Mouse (Mus musculus): ENCODE data around the gene Sox5.

Sox5 gene

DNA sequence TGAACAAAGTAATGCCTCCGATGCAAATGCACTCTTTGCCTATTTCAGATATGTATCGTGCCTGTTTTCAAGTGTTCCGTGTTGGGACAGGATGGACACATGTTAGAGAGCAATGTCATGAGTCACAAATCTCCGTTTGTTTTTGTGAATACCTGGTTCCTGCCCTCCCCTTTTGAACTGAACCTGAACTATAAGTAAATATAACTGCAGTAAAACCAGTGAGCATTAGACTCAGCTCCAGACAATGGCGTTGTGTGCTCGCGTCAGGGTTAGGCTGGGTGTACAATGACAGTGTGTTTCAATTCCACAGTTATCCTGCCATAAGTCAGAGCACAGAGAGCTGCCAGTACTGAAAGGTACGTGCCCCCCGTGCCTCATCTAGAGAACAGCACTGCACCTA lies 739.8 kb downstream of the Sox5 start:
- no peak for DNase-seq (ENCODE audit: low spot score)

GRCm38 (mm10) chr6:144041188-144041587 lies 740.6 kb downstream of the Sox5 start:
- no peak for DNase-seq (ENCODE audit: low spot score)

- DNase-seq (ENCODE audit: low spot score), result no peak
Measured at GRCm38 (mm10) chr6:144040349-144040748, 741.4 kb downstream of the Sox5 start.

GRCm38 (mm10) chr6:144039221-144039620 lies 742.6 kb downstream of the Sox5 start:
- no peak for DNase-seq (ENCODE audit: low spot score)

DNA sequence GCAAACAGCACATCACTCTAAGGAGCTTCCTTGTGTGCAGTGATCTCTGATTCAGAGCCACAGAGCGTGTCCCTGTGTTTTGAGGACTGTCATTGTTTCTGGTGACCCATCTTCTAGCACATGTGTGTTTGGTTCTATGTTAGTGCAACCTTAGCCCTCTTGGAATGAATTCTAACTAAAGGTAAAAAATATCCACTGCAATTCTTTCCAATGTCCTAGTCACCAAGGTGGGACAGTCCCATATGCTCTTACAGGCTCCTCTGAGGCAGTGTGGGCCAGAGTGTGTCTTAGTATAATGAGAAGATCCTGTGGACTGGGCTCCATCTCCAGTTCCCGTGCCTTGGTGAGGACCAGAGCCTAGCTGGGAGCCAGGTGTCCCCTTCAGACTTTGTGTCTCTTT lies 748.6 kb downstream of the Sox5 start:
- DNase-seq (ENCODE audit: low spot score), result no peak

GRCm38 (mm10) chr6:144016929-144017328 lies 764.8 kb downstream of the Sox5 start:
- no peak for DNase-seq (ENCODE audit: low spot score)

- DNase-seq (ENCODE audit: low spot score), result no peak
Measured at GRCm38 (mm10) chr6:144011880-144012524, 769.8 kb downstream of the Sox5 start.

DNA sequence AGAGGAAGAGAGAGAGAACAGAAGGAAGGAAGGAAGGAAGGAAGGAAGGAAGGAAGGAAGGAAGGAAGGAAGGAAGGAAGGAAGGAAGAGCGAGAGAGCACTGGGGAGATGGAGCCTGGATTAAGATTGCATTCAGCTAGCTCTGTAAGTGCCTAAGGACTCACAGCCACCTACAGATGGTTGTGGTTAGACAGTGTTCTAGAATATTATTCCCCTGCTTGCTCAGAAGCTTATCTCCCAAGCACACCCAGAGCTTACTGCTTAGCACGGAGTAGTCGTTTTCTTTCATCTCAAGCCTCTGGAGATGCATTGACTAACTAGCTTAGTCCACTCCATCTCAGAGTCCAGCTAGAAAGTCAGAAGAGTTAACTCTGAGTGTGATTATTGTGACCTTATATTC lies 770.8 kb downstream of the Sox5 start:
- DNase-seq (ENCODE audit: low spot score), result no peak

GRCm38 (mm10) chr6:144010285-144010684 lies 771.5 kb downstream of the Sox5 start:
- no peak for DNase-seq (ENCODE audit: low spot score)

- no peak for DNase-seq (ENCODE audit: low spot score)
Measured at GRCm38 (mm10) chr6:144005132-144005531, 776.6 kb downstream of the Sox5 start.

DNA sequence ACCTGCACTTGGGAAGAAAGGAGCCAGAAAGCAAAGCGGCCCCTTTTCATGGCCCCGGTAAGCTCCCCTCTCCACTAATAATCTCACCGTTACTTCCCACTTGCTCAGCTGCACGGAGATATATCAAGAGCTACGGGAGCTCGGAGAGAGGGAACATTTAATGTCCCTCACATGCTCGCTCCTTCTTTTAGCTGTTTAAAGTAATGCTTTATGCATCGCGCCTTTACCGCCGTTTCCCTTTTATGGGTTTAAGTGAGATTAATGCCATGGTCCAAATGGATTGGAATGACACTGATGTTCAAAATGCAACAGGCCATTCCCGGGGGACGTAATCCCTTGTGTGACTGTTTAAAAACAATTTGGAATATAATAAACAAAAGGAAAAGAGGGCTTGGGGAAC lies 783.6 kb downstream of the Sox5 start:
- no peak for DNase-seq (ENCODE audit: low spot score)

DNA sequence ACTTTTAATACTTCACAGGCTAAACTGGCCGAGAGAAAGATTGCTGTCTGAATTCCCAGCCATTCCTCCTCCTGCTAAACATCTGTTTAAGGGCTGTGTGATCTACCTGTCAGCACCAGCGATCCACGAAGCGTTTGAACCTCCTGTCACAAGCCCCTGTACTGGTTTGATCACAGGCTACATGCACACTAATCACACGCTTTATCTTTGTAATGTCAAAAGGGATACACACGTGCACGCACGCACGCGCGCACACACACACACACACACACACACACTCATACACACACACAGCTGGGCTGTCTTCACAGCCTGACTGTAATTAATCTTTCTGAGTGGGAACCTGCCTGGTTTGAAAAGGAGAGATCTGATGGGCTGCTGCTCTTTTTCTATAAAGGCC lies 784.2 kb downstream of the Sox5 start:
- DNase-seq (ENCODE audit: low spot score), result no peak

DNA sequence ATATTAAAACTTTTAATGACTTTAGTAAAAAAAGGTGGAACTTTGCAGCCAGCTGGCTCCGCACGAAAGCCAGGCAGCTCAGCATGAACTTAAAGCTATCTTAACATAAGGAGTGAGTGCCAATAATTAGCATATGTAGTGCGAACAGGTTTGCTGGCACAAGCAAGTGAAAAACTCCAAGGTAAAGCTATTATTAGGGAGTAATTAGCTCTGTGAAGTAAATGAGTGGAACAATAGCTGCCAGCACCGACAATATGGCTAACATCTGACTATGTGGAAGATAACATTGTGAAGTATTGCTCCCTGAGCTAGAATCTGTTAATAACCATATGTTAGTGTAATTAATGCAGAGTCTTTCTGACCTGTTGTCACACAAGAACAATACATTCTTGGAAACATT lies 786.7 kb downstream of the Sox5 start:
- DNase-seq (ENCODE audit: low spot score), result no peak

DNA sequence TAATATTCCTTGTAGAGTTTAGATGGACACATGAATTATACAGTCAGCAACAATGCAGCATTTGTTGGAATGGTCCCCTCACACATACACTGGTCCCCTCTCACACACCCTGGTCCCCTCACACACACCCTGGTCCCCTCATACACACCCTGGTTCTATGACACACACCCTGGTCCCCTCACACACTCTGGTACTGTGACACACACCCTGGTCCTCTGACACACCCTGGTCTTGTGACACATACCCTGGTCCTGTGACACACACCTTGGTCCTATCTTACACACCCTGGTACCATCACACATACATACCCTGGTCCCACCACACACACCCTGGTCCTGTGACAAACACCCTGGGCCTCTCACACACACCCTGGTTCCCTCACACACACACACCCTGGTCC lies 794.2 kb downstream of the Sox5 start:
- DNase-seq (ENCODE audit: low spot score), result no peak

GRCm38 (mm10) chr6:143980131-143980530 lies 801.6 kb downstream of the Sox5 start:
- DNase-seq (ENCODE audit: low spot score), result no peak

DNA sequence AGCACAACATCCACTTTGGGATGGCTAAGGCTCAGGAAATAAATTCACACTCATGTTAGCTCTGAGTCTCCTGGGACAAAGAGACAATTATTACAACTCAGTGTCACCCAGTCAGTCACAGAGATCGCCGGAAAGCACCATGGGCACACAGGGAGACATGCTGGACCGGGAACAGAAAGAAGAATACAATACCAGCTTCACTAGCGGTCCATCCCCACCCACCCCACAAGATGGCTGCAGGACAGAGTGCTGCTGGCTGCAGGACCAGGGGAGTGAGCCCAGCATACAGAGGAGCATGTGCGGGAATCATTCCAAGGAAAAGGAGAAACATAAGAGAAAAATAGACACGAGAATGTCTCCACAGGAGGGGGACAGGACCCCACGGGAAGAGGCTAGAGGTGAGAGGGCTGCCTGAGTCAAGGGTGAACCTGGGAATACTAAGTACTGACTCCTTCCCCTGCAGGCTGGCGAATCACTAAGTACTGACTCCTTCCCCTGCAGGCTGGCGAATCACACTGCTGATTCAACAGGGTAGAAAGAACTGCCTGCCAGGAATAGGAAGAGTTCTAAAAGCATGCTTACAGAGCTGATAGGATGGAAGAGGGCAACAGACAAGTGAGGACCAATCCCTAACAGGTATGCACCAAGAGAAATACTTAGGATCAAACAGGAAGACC lies 813.9 kb downstream of the Sox5 start:
- DNase-seq (ENCODE audit: low spot score), result no peak

DNA sequence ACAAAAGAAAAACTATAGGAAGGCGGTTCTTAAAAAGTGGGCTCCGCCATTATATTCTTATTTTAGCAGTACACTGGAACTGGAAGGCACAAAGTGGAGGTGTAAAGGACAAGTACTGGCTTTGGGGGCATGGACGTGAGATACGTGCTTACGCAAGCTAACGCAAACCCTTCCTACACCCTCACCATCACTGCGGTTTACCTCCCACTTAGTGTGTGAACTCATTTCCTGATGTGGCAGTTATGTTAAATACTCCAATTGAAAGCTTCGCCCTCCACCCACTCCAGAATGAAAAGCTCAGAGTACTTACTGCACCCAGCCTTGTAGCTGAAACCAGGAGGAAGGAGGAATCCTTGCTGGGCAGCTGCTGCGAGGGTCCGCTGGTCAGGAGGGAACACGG lies 821.3 kb downstream of the Sox5 start:
- no peak for DNase-seq (ENCODE audit: low spot score)

DNA sequence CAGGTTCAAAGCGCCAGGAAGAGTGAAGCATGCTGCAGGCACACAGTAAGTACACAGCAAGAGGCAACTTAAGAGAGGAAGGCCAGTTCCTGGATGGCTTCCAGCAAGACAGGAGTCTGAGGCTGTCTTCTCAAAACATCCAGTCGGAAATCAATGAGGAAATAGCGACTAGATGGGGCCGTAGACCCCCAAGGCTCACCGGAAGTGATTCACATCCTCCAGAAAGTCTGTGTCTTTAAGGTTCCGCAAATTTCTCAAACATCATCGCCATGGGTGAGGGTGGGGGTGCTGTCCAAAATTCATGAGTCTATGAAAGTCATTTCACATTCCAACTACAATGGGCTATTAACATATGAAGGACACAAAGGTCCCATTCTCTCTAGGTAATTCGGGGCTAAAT lies 821.7 kb downstream of the Sox5 start:
- DNase-seq (ENCODE audit: low spot score), result no peak

- DNase-seq (ENCODE audit: low spot score), result no peak
Measured at GRCm38 (mm10) chr6:143958372-143958771, 823.4 kb downstream of the Sox5 start.

DNA sequence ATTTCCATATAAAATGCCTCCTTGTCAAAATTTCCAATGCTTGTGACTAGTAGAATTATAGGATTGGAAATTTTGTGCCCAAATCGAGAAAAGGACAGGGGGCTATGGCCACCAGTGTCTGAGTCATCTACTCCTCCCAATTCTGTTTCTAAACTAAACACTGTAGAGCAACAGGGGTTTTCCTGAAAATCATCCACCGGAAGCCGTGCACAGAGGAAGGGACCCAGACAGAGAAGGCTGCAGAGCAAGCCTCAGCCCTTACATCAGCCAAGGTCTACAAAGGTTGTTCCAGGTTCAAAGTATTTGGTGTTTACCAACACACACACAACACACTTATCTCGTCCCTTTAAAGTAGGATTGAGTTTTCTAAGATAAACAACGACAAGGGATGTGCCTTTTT lies 824.7 kb downstream of the Sox5 start:
- DNase-seq (ENCODE audit: low spot score), result no peak

DNA sequence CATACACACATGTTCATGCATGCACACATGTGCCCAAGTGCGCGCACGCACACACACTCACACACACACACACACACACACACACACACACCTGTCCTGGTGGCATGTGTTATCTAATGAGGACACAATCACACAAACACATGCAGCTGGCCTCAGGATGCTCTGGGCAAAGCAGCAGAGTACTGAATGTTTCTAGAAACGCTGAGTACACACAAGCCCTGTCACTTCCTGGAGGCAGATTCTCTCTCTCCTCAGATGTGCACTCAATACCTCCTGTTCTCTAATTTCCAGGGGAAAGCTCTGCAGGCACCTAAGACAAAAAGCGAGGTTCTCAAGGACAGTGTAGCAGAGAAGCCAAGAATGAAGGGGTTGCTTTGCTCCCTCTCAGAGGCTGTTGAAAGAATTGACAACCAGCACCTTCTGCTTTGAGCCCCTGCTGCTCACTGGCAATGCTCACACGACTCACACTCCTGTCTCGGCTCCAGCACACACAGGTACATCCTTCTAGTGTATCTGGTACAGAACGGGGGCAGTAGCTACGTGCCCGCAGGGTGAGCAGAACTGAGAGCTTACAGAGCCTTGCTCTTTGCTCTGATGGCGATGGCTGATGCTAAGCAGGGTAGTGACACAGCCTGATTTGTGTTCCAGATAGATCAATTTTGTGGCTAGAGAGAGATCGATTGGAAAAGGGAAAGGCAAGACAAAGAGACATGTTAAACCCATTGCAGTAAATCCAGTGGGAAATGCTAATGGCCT lies 833.0 kb downstream of the Sox5 start:
- no peak for DNase-seq (ENCODE audit: low spot score)

DNA sequence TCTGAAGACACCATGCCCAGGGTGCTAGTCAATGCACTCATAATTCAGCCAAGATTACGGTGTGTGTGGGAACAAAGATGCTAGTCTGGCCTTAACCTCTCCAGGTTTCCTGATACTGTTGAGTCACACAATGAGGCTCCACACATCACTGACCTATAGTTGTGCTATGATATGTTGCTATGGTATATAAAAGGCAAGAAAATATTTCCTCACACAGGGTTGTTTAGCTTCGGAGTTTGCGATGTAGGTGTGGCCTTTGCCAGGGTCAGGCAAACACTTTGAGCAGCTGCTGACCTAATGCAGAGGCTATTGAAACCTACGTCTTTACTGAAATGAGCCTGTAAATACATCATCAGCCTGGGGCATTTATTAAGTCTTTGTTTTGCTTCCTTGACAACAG lies 833.7 kb downstream of the Sox5 start:
- no peak for DNase-seq (ENCODE audit: low spot score)

DNA sequence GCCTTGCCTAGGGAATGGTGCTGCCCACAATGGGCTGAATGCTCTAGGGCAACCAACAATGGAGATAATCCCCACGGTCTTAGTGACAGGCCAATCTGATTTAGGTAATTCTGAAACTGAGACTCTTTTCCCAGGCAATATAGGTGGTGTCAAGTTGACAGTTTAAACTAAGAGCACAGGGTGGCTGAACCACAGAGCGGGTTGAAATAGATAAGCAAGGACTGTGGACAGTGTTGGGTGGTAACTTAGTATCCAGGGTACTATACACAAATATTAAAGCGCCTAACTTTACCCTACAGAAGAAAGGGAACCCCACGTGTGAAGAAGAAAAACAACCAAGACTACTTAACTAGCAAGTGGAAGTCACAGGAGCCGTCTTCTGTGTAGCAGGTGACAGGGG lies 838.7 kb downstream of the Sox5 start:
- no peak for DNase-seq (ENCODE audit: low spot score)
